ENCODE assay signal across 19 mouse cellular contexts in the genomic region with DNA sequence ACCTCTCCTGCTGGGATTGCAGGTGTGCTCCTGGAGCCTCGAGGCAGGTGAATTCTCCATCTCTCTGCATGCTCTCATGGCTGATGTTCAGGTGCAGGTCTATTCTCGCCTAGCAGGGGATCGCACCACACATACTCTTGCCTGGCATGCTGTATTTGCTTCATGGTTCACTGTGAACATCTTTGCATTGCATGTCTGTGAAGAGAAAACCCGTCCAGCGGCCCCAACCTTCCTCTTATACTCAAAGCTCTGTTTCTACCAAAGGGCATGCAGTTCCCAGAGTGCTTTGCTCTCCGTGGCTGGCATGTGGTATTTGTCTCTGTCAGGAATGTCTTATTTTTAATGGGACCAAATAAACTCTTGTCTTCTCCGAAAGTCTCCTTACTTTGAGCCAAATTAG. TPM values are rescaled to one million over a fixed set of nuclear protein-coding genes. Genes with fewer than 3 reads are reported as not detected.
"Had no signal": no experiment of that assay in that cellular context is flagged by ENCODE, and none has a peak within 500 bp of the region (broad histone marks: within the 10 kb centered on the region; RNA-seq: fewer than 3 reads in every experiment).

No protein-coding gene starts in this region.

- H3K4me1 ChIP-seq: neural tube, embryonic 12.5 days; neural tube, embryonic 13.5 days; neural tube, embryonic 15.5 days; stomach, embryonic 15.5 days had no signal

- H3K4me2 ChIP-seq: neural tube, embryonic 12.5 days; neural tube, embryonic 13.5 days; neural tube, embryonic 15.5 days; stomach, embryonic 15.5 days had no signal

- H3K9me3 ChIP-seq: neural tube, embryonic 12.5 days; neural tube, embryonic 13.5 days; neural tube, embryonic 15.5 days; stomach, embryonic 15.5 days had no signal

- DNase-seq: retina, postnatal 1 day; right cerebral cortex, adult 18-20 months; right cerebral cortex, postnatal 14 days; right cerebral cortex, postnatal 25 days; right cerebral cortex, postnatal 4 days; spleen, adult 18-20 months; thymus, adult 18-20 months; thymus, adult 2 months; thymus, postnatal 25 days; thymus, postnatal 4 days had no signal

- H3K9ac ChIP-seq: neural tube, embryonic 12.5 days; neural tube, embryonic 13.5 days; neural tube, embryonic 15.5 days; stomach, embryonic 15.5 days had no signal

- H3K36me3 ChIP-seq: neural tube, embryonic 12.5 days; neural tube, embryonic 13.5 days; neural tube, embryonic 15.5 days; stomach, embryonic 15.5 days had no signal

- H3K4me3 ChIP-seq: neural tube, embryonic 12.5 days; neural tube, embryonic 13.5 days; neural tube, embryonic 15.5 days; stomach, embryonic 15.5 days had no signal

- H3K27ac ChIP-seq: neural tube, embryonic 12.5 days; neural tube, embryonic 13.5 days; neural tube, embryonic 15.5 days; stomach, embryonic 15.5 days; stomach, postnatal 0 days had no signal

RNA-seq across cellular contexts. Expression of a gene that starts 20.0 kb away (rescaled TPM):
- total RNA-seq: neutrophil, adult 5-6 weeks had no signal
- polyA plus RNA-seq: neural tube, embryonic 14.5 days; small intestine, adult 2 months; stomach, postnatal 0 days; urinary bladder, adult 2 months had no signal
